Mouse (Mus musculus): ENCODE results near the gene H6pd.

GRCm38 (mm10) chr4:150001221-150001860 lies 7.5 kb downstream of the H6pd start:
- TF ChIP-seq POLR2A (IDR thresholded peaks at IDR 0.05; ENCODE audit: insufficient read depth, low read depth, low read length) (no peak), CTCF (IDR thresholded peaks at IDR 0.05; ENCODE audit: insufficient read depth, low read depth, low read length) (no peak)
